Mouse (Mus musculus) thymus, adult 2 months (tissue): ENCODE data around the gene Gm27021. TPM values are rescaled to one million over a fixed set of nuclear protein-coding genes. Genes with fewer than 3 reads are reported as not detected.
A peak's percentile ranks its signal among the peaks of the same experiment; 100 is the strongest.

Experiments used
- DNase-seq: peaks from one replicate; pipeline ENCODE4 v3.0.0; 2021
- H3K27ac ChIP-seq: fragments of 200-500 bp; 2 replicates; pipeline ENCODE4 v1.5.1; 2012; ENCODE audit warnings: low read length, control low read depth; ENCODE audit not compliant: control insufficient read depth, insufficient read depth
- H3K27me3 ChIP-seq: fragments of 200-500 bp; 2 replicates; pipeline ENCODE4 v1.6.1; 2012; ENCODE audit warnings: mild to moderate bottlenecking, low read length, moderate library complexity, mixed read lengths; ENCODE audit not compliant: control insufficient read depth, insufficient read depth
- H3K36me3 ChIP-seq: fragments of 200-500 bp; 2 replicates; pipeline ENCODE4 v1.6.1; 2012; ENCODE audit warnings: mild to moderate bottlenecking, low read length, moderate library complexity; ENCODE audit not compliant: control insufficient read depth, insufficient read depth
- H3K4me1 ChIP-seq: fragments of 200-500 bp; replicated peaks from 2 replicates; pipeline ENCODE4 v1.6.1; 2012; ENCODE audit warnings: low read length; ENCODE audit not compliant: control insufficient read depth, insufficient read depth
- H3K4me3 ChIP-seq: fragments of 200-500 bp; 2 replicates; pipeline ENCODE4 v1.5.1; 2012; ENCODE audit warnings: mild to moderate bottlenecking, low read length, control low read depth, moderate library complexity; ENCODE audit not compliant: control insufficient read depth, insufficient read depth
- CTCF ChIP-seq: fragments of 200-500 bp; IDR thresholded peaks from 2 replicates; pipeline ENCODE4 v1.5.1; 2012; ENCODE audit warnings: mild to moderate bottlenecking, control low read depth, low read length, moderate library complexity, borderline replicate concordance; ENCODE audit not compliant: control insufficient read depth, poor library complexity, insufficient read depth; ENCODE audit errors: extremely low read depth
- POLR2A ChIP-seq: fragments of 200-500 bp; IDR thresholded peaks from 2 replicates; pipeline ENCODE4 v1.6.1; 2012; ENCODE audit warnings: mild to moderate bottlenecking, low read length, control low read depth, moderate library complexity; ENCODE audit not compliant: control insufficient read depth, poor library complexity, insufficient read depth; ENCODE audit errors: extremely low read depth
- WGBS: fragments of 180-500 bp; shearing (Covaris S2); methylation state at CpG from one replicate; pipeline ENCODE4 v1.1.7; 2018; 5-methylcytosine and 5-hydroxymethylcytosine counted together
- polyA plus RNA-seq: library from polyadenylated mRNA; depleted of rRNA; stranded (reverse); fragments of >200 nt; gene quantifications from 2 replicates; pipeline ENCODE4 v1.2.3, GENCODE M21; 2012

Gene Gm27021
- polyA plus RNA-seq, 1 experiment, result 1.6 TPM

GRCm38 (mm10) chr8:120623608-120624007 lies 44.3 kb downstream of the Gm27021 start:
- Histone ChIP-seq H3K4me3 (no peak overlapping the region), H3K36me3 (no peaks in the 10 kb centered on the region), H3K27ac (no peak overlapping the region), H3K27me3 (no peaks in the 10 kb centered on the region), H3K4me1 (no peaks in the 10 kb centered on the region)
- no peak for TF ChIP-seq CTCF
- no peak for TF ChIP-seq POLR2A
- no peak for DNase-seq
- 55% methylated on average over 2 of the region's 2 CpGs for WGBS

GRCm38 (mm10) chr8:120622161-120622560 lies 45.7 kb downstream of the Gm27021 start:
- Histone ChIP-seq H3K27ac (no peak overlapping the region), H3K27me3 (no peaks in the 10 kb centered on the region), H3K4me1 (no peaks in the 10 kb centered on the region), H3K4me3 (no peak overlapping the region), H3K36me3 (no peaks in the 10 kb centered on the region)
- 97% methylated on average over 14 of the region's 14 CpGs for WGBS
- no peak for DNase-seq
- TF ChIP-seq CTCF (no peak), POLR2A (no peak)

GRCm38 (mm10) chr8:120620441-120620840 lies 47.4 kb downstream of the Gm27021 start:
- DNase-seq, result no peak
- Histone ChIP-seq H3K4me1 (no peaks in the 10 kb centered on the region), H3K4me3 (no peak overlapping the region), H3K36me3 (no peaks in the 10 kb centered on the region), H3K27me3 (no peaks in the 10 kb centered on the region), H3K27ac (no peak overlapping the region)
- 91% methylated on average over 7 of the region's 7 CpGs for WGBS
- TF ChIP-seq POLR2A, result no peak
- TF ChIP-seq CTCF, result no peak

- no peak for DNase-seq
- Histone ChIP-seq H3K4me1 (no peaks in the 10 kb centered on the region), H3K27me3 (no peaks in the 10 kb centered on the region), H3K4me3 (no peak overlapping the region), H3K36me3 (no peaks in the 10 kb centered on the region), H3K27ac (no peak overlapping the region)
- TF ChIP-seq POLR2A (no peak), CTCF (no peak)
- 83% methylated on average over 11 of the region's 11 CpGs for WGBS
Measured at GRCm38 (mm10) chr8:120619235-120620180, 48.4 kb downstream of the Gm27021 start.

- Histone ChIP-seq H3K4me1 (no peaks in the 10 kb centered on the region), H3K27me3 (no peaks in the 10 kb centered on the region), H3K4me3 (no peak overlapping the region), H3K36me3 (no peaks in the 10 kb centered on the region), H3K27ac (no peak overlapping the region)
- TF ChIP-seq POLR2A (no peak), CTCF (peak; percentile 81)
- WGBS, result 2% methylated on average over 6 of the region's 6 CpGs
- peak; percentile 74 for DNase-seq
Measured at GRCm38 (mm10) chr8:120618110-120618509, 49.8 kb downstream of the Gm27021 start.

- no peak for DNase-seq
- WGBS, result 87% methylated on average over 8 of the region's 8 CpGs
- TF ChIP-seq CTCF, result no peak
- no peak for TF ChIP-seq POLR2A
Measured at GRCm38 (mm10) chr8:120616663-120617626, 50.9 kb downstream of the Gm27021 start.

More at GRCm38 (mm10) chr8:120616663-120617626, 50.9 kb downstream of the Gm27021 start:
- no peak overlapping the region for H3K27ac ChIP-seq
- no peak overlapping the region for H3K4me3 ChIP-seq
- H3K4me1 ChIP-seq, result no peaks in the 10 kb centered on the region
- no peaks in the 10 kb centered on the region for H3K36me3 ChIP-seq
- H3K27me3 ChIP-seq, result no peaks in the 10 kb centered on the region
